Comparison of ENCODE assay signal across 8 mouse cellular contexts in the genomic region with DNA sequence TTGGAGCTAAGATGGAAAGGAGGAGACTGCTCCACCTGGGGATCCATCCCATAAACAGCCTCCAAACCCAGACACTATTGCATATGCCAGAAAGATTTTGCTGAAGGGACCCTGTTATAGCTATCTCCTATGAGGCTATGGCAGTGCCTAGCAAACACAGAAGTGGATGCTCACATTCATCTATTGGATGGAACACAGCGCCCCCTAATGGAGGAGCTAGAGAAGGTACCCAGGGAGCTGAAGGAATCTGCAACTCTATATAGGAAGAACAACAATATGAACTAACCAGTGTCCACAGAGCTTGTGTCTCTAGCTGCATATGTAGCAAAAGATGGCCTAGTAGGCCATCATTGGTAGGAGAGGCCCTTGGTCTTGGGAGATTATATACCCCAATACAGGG.
DNase-seq lines count a peak whose midpoint lies in the region; ATAC-seq and TF ChIP-seq lines count a peak whose summit lies in the region.
"Not testable (repeated sequence)": the region's sequence is repeated elsewhere in the genome, so short reads cannot be mapped to it uniquely, and the experiment has no call there.

No protein-coding gene starts in this region.

- not testable (repeated sequence) for H3K4me2 ChIP-seq in embryonic facial prominence, embryonic 11.5 days (ENCODE audit: low read depth, low read length); limb, embryonic 11.5 days (ENCODE audit: low read depth, severe bottlenecking); stomach, postnatal 0 days (replicated peaks; ENCODE audit: low read depth)

- not testable (repeated sequence) for H3K36me3 ChIP-seq in embryonic facial prominence, embryonic 11.5 days (replicated peaks; ENCODE audit: control insufficient read depth, insufficient read depth, low read depth, low read length); hindbrain, embryonic 10.5 days; limb, embryonic 11.5 days (ENCODE audit: control insufficient read depth, insufficient read depth, low read length); midbrain, embryonic 10.5 days; stomach, postnatal 0 days (ENCODE audit: control insufficient read depth, insufficient read depth, low read length)

- H3K9me3 ChIP-seq in embryonic facial prominence, embryonic 11.5 days (replicated peaks; ENCODE audit: control insufficient read depth, low read length); hindbrain, embryonic 10.5 days; limb, embryonic 11.5 days (ENCODE audit: control insufficient read depth, low read length); midbrain, embryonic 10.5 days (replicated peaks); stomach, postnatal 0 days (ENCODE audit: control insufficient read depth, low read length): not testable (repeated sequence)

- not testable (repeated sequence) for H3K27ac ChIP-seq in embryonic facial prominence, embryonic 11.5 days (replicated peaks; ENCODE audit: low read depth, low read length); hindbrain, embryonic 10.5 days; limb, embryonic 11.5 days (replicated peaks; ENCODE audit: low read depth, low read length); midbrain, embryonic 10.5 days (replicated peaks); stomach, postnatal 0 days (replicated peaks)

- H3K4me3 ChIP-seq in embryonic facial prominence, embryonic 11.5 days (ENCODE audit: low read depth, low read length); hindbrain, embryonic 10.5 days; limb, embryonic 11.5 days (ENCODE audit: low read depth, low read length); midbrain, embryonic 10.5 days; stomach, postnatal 0 days (ENCODE audit: low read depth, low read length): not testable (repeated sequence)

- not testable (repeated sequence) for H3K4me1 ChIP-seq in embryonic facial prominence, embryonic 11.5 days (ENCODE audit: control insufficient read depth, insufficient read depth, low read length); hindbrain, embryonic 10.5 days (replicated peaks); limb, embryonic 11.5 days (ENCODE audit: control insufficient read depth, insufficient read depth, low read length); midbrain, embryonic 10.5 days; stomach, postnatal 0 days (replicated peaks; ENCODE audit: control insufficient read depth, insufficient read depth)

- not testable (repeated sequence) for ATAC-seq in embryonic facial prominence, embryonic 11.5 days (replicated peaks; ENCODE audit: insufficient number of reproducible peaks, low FRiP score, low TSS enrichment, low read depth); limb, embryonic 11.5 days (ENCODE audit: insufficient number of reproducible peaks, low FRiP score, low TSS enrichment, low read depth); stomach, postnatal 0 days (ENCODE audit: low FRiP score, low TSS enrichment)

- WGBS in embryonic facial prominence, embryonic 11.5 days, result 0% methylated on average over 1 of the region's 1 CpGs
- 0% methylated on average over 1 of the region's 1 CpGs for WGBS in hindbrain, embryonic 10.5 days
- 0% methylated on average over 1 of the region's 1 CpGs for WGBS in limb, embryonic 11.5 days
- 0% methylated on average over 1 of the region's 1 CpGs for WGBS in midbrain, embryonic 10.5 days
- 0% methylated on average over 1 of the region's 1 CpGs for WGBS in stomach, postnatal 0 days

- peak; percentile 37 for TF ChIP-seq CTCF in stomach, postnatal 0 days (IDR thresholded peaks at IDR 0.05; ENCODE audit: low read depth)

- TF ChIP-seq EP300 in stomach, postnatal 0 days (optimal IDR thresholded peaks at IDR 0.05), result not testable (repeated sequence)

- H3K27me3 ChIP-seq in embryonic facial prominence, embryonic 11.5 days (ENCODE audit: control insufficient read depth, insufficient read depth, low read length); hindbrain, embryonic 10.5 days (ENCODE audit: insufficient read depth, poor library complexity, severe bottlenecking); limb, embryonic 11.5 days (ENCODE audit: control insufficient read depth, insufficient read depth, low read length); midbrain, embryonic 10.5 days (ENCODE audit: low read depth, poor library complexity, severe bottlenecking); stomach, postnatal 0 days (ENCODE audit: control insufficient read depth, insufficient read depth, low read length): not testable (repeated sequence)

- not testable (repeated sequence) for H3K9ac ChIP-seq in embryonic facial prominence, embryonic 11.5 days (replicated peaks; ENCODE audit: low read length); limb, embryonic 11.5 days (ENCODE audit: low read length); stomach, postnatal 0 days (ENCODE audit: low read length)

- DNase-seq in ES-CJ7 (ENCODE audit: low read depth, low spot score) (peak; percentile 50), WW6 (ENCODE audit: low read depth, low spot score) (peak; percentile 7)
- DNase-seq in adrenal gland, postnatal 36 days, result peak; percentile 13 to 25
- peak; percentile 61 for DNase-seq in embryonic facial prominence, embryonic 11.5 days (ENCODE audit: low spot score)
- DNase-seq in hindbrain, embryonic 10.5 days (ENCODE audit: low spot score), result peak; percentile 33
- DNase-seq in limb, embryonic 11.5 days (ENCODE audit: low spot score), result peak; percentile 50
- DNase-seq in midbrain, embryonic 10.5 days (ENCODE audit: low spot score), result peak; percentile 22
- DNase-seq in stomach, postnatal 0 days (ENCODE audit: low spot score), result not testable (repeated sequence)
